Mouse (Mus musculus): ENCODE data around the gene Magi1. TPM values are rescaled to one million over a fixed set of nuclear protein-coding genes. Genes with fewer than 3 reads are reported as not detected.

Magi1 gene
- total and polyA plus RNA-seq, 2 experiments, result 4.9 to 17.7 TPM

GRCm38 (mm10) chr6:94186628-94187319, 96.9 kb downstream of the Magi1 start:
- Histone ChIP-seq H3K4me3 (ENCODE audit: insufficient read depth, low read depth, low read length) (no peak overlapping the region), H3K4me1 (ENCODE audit: control insufficient read depth, insufficient read depth, low read length) (peaks cover 22% of the 10 kb centered on the region), H3K27ac (replicated peaks; ENCODE audit: insufficient read depth, low read depth, low read length) (no peak overlapping the region), H3K27me3 (ENCODE audit: control insufficient read depth, insufficient read depth, low read length) (no peaks in the 10 kb centered on the region), H3K9ac (ENCODE audit: low read depth, low read length) (no peak overlapping the region), H3K36me3 (ENCODE audit: control insufficient read depth, insufficient read depth, low read length) (no peaks in the 10 kb centered on the region), H3K79me2 (ENCODE audit: control insufficient read depth, insufficient read depth, low read length) (peaks cover 38% of the 10 kb centered on the region; the same call in 1 of the 2 replicates)
- TF ChIP-seq CTCF (IDR thresholded peaks at IDR 0.05; ENCODE audit: low read depth, low read length) (no peak), POLR2A (IDR thresholded peaks at IDR 0.05; ENCODE audit: extremely low read depth, insufficient read depth, low read length) (no peak)
- 32% methylated on average over 7 of the region's 7 CpGs for WGBS
- DNase-seq (ENCODE audit: extremely low read depth, low read depth, low spot score), result no peak

DNA sequence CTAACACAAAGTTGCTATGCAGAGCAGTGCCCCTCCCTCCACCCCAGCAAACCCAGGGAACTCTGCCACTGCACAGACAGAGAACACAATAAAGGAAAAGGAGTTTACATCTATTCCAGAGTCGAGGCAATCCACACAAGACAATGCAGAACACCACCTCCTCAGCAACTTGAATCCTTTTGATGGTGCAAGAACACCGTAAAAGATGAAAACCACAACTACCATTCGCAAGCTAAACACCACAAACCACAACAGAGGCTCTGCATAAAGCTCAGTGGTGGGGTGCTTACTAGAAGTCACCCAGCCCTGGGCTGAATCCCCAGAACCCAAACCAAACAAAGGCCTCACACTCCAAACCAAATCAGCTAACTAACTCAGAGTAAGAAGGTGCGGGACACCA, 99.4 kb downstream of the Magi1 start:
- H3K27me3 ChIP-seq (ENCODE audit: control insufficient read depth, insufficient read depth, low read length), result no peaks in the 10 kb centered on the region
- H3K4me1 ChIP-seq (ENCODE audit: control insufficient read depth, insufficient read depth, low read length), result peaks cover 21% of the 10 kb centered on the region
- WGBS, result 85% methylated on average over 4 of the region's 4 CpGs
- H3K9ac ChIP-seq (ENCODE audit: low read depth, low read length), result no peak overlapping the region
- peaks cover 38% of the 10 kb centered on the region for H3K79me2 ChIP-seq (ENCODE audit: control insufficient read depth, insufficient read depth, low read length)
- DNase-seq (ENCODE audit: extremely low read depth, low read depth, low spot score), result no peak
- no peak overlapping the region for H3K27ac ChIP-seq (replicated peaks; ENCODE audit: insufficient read depth, low read depth, low read length)
- H3K36me3 ChIP-seq (ENCODE audit: control insufficient read depth, insufficient read depth, low read length), result no peaks in the 10 kb centered on the region
- TF ChIP-seq CTCF (IDR thresholded peaks at IDR 0.05; ENCODE audit: low read depth, low read length), result no peak
- TF ChIP-seq POLR2A (IDR thresholded peaks at IDR 0.05; ENCODE audit: extremely low read depth, insufficient read depth, low read length), result no peak
- no peak overlapping the region for H3K4me3 ChIP-seq (ENCODE audit: insufficient read depth, low read depth, low read length)

GRCm38 (mm10) chr6:94183354-94183851, 100.3 kb downstream of the Magi1 start:
- TF ChIP-seq POLR2A (IDR thresholded peaks at IDR 0.05; ENCODE audit: extremely low read depth, insufficient read depth, low read length), result no peak
- no peak for TF ChIP-seq CTCF (IDR thresholded peaks at IDR 0.05; ENCODE audit: low read depth, low read length)
- DNase-seq (ENCODE audit: extremely low read depth, low read depth, low spot score), result no peak
- H3K36me3 ChIP-seq (ENCODE audit: control insufficient read depth, insufficient read depth, low read length), result no peaks in the 10 kb centered on the region
- peaks cover 40% of the 10 kb centered on the region for H3K79me2 ChIP-seq (ENCODE audit: control insufficient read depth, insufficient read depth, low read length)
- peaks cover 21% of the 10 kb centered on the region for H3K4me1 ChIP-seq (ENCODE audit: control insufficient read depth, insufficient read depth, low read length)
- 33% methylated on average over 14 of the region's 14 CpGs for WGBS
- H3K27me3 ChIP-seq (ENCODE audit: control insufficient read depth, insufficient read depth, low read length), result no peaks in the 10 kb centered on the region
- H3K27ac ChIP-seq (replicated peaks; ENCODE audit: insufficient read depth, low read depth, low read length), result no peak overlapping the region
- H3K4me3 ChIP-seq (ENCODE audit: insufficient read depth, low read depth, low read length), result no peak overlapping the region
- H3K9ac ChIP-seq (ENCODE audit: low read depth, low read length), result no peak overlapping the region

DNA sequence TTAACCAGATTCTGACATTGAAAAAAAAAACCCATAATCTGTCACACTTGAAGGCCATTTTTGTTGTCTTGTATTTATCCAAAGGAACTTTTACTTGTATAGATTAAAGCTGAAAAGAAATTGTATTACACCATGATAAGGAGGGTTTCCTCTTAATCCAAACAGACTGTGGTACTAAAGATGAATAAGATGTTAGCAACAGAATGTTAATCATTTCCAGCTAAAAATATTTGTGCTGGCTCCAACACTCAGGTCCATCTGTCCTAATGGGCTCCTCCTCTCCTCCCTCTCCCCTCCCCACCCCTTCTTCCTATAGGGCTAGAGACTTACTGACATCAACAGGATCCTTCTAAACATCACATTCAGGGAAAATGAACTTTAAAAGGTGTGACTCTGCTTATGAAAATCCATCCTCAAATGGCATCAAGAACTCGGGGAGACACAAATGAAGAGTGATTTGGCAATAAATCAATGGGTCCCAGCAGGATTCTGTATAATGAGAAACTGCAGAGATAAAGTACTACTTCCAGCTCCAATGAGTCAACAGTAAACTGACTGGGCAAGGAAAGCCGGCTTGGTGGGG, 102.0 kb downstream of the Magi1 start:
- H3K36me3 ChIP-seq (ENCODE audit: control insufficient read depth, insufficient read depth, low read length), result no peaks in the 10 kb centered on the region
- DNase-seq (ENCODE audit: extremely low read depth, low read depth, low spot score), result no peak

DNA sequence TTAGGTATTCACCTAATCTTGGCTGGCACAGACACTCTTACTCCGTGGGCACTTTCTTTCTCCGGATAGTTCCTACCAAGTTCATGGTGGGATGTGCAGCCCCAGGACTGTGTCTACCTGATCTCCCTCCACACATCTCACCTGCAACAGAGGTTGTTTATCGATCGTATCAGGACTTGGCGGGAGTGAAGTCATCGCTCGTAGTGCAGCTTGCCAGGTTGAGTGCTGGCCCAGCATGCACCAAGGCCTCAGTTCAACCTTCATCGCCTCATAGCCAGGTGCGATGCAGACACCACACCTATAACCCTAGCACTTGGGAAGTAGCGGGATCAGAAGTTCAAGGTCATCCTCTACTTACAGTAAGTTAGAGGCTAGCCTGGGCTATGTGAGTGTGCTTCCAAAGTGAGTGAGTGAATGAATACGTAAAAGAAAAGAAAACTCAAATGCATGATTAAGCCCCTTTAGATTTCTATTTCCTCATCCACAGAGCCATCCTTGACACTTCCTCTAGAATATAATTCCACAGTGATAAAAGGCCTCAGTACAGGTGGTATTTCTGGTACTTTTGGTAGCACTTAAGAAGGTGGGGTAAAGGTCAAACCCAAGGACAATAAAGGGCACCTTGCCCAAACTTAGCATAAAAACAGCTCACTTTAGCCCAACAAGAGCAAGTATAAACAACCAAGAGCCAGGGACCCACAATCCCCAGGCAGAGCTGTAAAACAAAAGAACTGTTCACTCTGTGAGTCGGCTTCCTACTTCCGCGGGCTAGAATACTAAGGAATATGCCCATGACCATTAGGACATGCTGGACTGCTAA, 103.2 kb downstream of the Magi1 start:
- TF ChIP-seq CTCF (IDR thresholded peaks at IDR 0.05; ENCODE audit: low read depth, low read length) (no peak), POLR2A (IDR thresholded peaks at IDR 0.05; ENCODE audit: extremely low read depth, insufficient read depth, low read length) (no peak)
- Histone ChIP-seq H3K4me1 (ENCODE audit: control insufficient read depth, insufficient read depth, low read length) (peaks cover 16% of the 10 kb centered on the region), H3K9ac (ENCODE audit: low read depth, low read length) (no peak overlapping the region), H3K27ac (replicated peaks; ENCODE audit: insufficient read depth, low read depth, low read length) (no peak overlapping the region), H3K27me3 (ENCODE audit: control insufficient read depth, insufficient read depth, low read length) (no peaks in the 10 kb centered on the region), H3K4me3 (ENCODE audit: insufficient read depth, low read depth, low read length) (no peak overlapping the region), H3K79me2 (ENCODE audit: control insufficient read depth, insufficient read depth, low read length) (peaks cover 28% of the 10 kb centered on the region), H3K36me3 (ENCODE audit: control insufficient read depth, insufficient read depth, low read length) (no peaks in the 10 kb centered on the region)
- 55% methylated on average over 14 of the region's 14 CpGs for WGBS
- peak; percentile 70 for DNase-seq (ENCODE audit: extremely low read depth, low read depth, low spot score)

More for the DNA sequence above, 102.0 kb downstream of the Magi1 start:
- no peak overlapping the region for H3K4me3 ChIP-seq (ENCODE audit: insufficient read depth, low read depth, low read length)
- TF ChIP-seq POLR2A (IDR thresholded peaks at IDR 0.05; ENCODE audit: extremely low read depth, insufficient read depth, low read length) (no peak), CTCF (IDR thresholded peaks at IDR 0.05; ENCODE audit: low read depth, low read length) (no peak)
- peaks cover 33% of the 10 kb centered on the region for H3K79me2 ChIP-seq (ENCODE audit: control insufficient read depth, insufficient read depth, low read length)
- peaks cover 16% of the 10 kb centered on the region for H3K4me1 ChIP-seq (ENCODE audit: control insufficient read depth, insufficient read depth, low read length)
- H3K9ac ChIP-seq (ENCODE audit: low read depth, low read length), result no peak overlapping the region
- WGBS, result 11% methylated on average over 2 of the region's 2 CpGs
- H3K27ac ChIP-seq (replicated peaks; ENCODE audit: insufficient read depth, low read depth, low read length), result no peak overlapping the region
- no peaks in the 10 kb centered on the region for H3K27me3 ChIP-seq (ENCODE audit: control insufficient read depth, insufficient read depth, low read length)
